Mouse (Mus musculus): ENCODE results near the gene Slc35f3.

DNA sequence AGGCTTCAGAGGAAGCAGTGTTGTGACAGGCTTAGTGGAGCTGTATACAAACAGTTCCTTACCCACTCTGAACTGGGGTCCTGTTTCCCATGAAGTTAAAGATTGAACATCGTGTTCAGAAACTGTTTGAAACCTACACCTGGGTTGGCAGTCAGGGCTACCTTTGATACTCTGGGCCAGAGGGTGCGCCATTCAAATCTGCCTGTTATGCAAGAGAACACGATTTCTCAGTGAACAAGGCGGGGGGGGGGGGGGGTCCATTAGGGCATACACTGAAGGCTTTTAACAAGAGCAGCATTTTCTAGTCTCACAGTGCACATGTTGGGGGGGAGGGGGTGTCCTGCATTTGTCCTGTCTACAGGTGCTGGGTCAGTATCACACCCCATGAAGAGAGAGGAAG lies 125.8 kb downstream of the Slc35f3 start:
- no peak for TF ChIP-seq MAFK (IDR thresholded peaks at IDR 0.05; ENCODE audit: insufficient read depth, low read depth, low read length)
- no peak for TF ChIP-seq CHD2 (IDR thresholded peaks at IDR 0.05; ENCODE audit: low read depth, low read length)
- no peak for TF ChIP-seq ZNF384 (IDR thresholded peaks at IDR 0.05; ENCODE audit: low read depth, low read length)
- no peak for TF ChIP-seq ZC3H11A (IDR thresholded peaks at IDR 0.05; ENCODE audit: borderline replicate concordance, low read depth, low read length)
- TF ChIP-seq HCFC1 (IDR thresholded peaks at IDR 0.05; ENCODE audit: borderline replicate concordance, insufficient read depth, low read length): no peak
